Mouse (Mus musculus) bone marrow macrophage, adult 2 months (primary cell): ENCODE results near the gene Gm20498.

Experiments
- CTCF ChIP-seq: IDR thresholded peaks from 2 replicates; pipeline ENCODE4 v1.5.1; 2012; ENCODE audit warnings: low read depth, mild to moderate bottlenecking, low read length, moderate library complexity
- POLR2A ChIP-seq: IDR thresholded peaks from 2 replicates; pipeline ENCODE4 v1.6.1; 2012; ENCODE audit warnings: mild to moderate bottlenecking, low read depth, low read length, borderline replicate concordance

DNA sequence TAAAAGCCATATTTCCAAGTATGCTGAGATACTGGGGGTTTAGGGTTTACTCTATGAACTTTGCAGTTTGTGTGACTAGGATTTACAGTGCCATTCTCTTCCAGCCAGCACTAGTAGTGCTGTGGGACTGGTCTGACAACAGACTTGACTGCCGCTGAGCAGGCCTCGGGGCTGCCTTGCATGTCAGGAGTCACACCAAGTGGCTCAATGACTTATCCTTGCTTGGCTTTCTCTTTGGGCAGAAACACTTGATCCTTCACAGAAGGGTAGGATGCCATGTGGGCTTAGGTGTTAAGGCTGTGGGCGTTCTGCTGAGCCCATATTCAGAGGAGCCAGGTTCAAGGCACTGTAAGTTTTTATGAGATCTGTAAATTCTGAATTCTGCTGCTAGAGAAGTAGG is 16.6 kb upstream of the Gm20498 start:
- no peak for TF ChIP-seq CTCF
- TF ChIP-seq POLR2A, result no peak
